Mouse (Mus musculus): Measurements from ENCODE around the gene Pus7l.

DNA sequence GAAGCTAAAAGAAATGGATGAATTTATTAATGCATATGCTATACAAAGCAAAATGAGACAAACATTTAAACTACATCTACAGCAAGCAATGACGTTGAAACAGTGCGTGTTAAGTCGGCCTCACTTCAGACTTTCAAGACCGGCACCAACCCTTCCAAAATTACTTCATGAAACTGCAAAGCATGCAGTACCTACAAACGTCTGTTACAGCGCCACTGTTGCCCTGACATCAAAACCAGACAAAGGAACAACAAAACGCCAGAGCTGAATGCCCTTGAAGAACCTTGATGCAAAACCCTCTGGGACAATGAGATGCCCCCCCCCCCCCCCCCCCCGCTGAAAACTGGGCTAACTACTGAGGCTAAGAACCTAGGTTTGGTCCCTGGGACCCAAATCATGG, 29.4 kb upstream of the Pus7l start:
- TF ChIP-seq CTCF (IDR thresholded peaks at IDR 0.05; ENCODE audit: low read depth), result no peak
- no peak for TF ChIP-seq EP300 (IDR thresholded peaks at IDR 0.05; ENCODE audit: low read depth)
